Mouse (Mus musculus): ENCODE measurements around the gene Tmem14c. TPM values are rescaled to one million over a fixed set of nuclear protein-coding genes. Genes with fewer than 3 reads are reported as not detected.
A peak's percentile ranks its signal among the peaks of the same experiment; 100 is the strongest.

Tmem14c gene
- polyA plus RNA-seq (2014; fragmentation: Nextera tagmentation; extraction: Ambion mirVana) = 225 and 231 TPM in 2 replicates

GRCm38 (mm10) chr13:41015829-41016634 lies at the start of gene Tmem14c:
TSS of gene Tmem14c (plus strand) at chr13:41016292.
- Histone ChIP-seq H3K9me3 (ENCODE audit: control insufficient read depth, low read length) (no peaks in the 10 kb centered on the region), H3K9ac (ENCODE audit: low read depth, low read length) (peak within 1 kb of the TSS; percentile 75), H3K27ac (ENCODE audit: low read depth, low read length) (peak within 1 kb of the TSS; percentile 94), H3K4me1 (ENCODE audit: control insufficient read depth, insufficient read depth, low read length) (peaks cover 9% of the 10 kb centered on the region), H3K4me2 (replicated peaks; ENCODE audit: low read depth, low read length) (peak within 1 kb of the TSS; percentile 78), H3K27me3 (ENCODE audit: control insufficient read depth, insufficient read depth, low read length) (no peaks in the 10 kb centered on the region), H3K36me3 (ENCODE audit: control insufficient read depth, insufficient read depth, low read length) (peaks cover 44% of the 10 kb centered on the region), H3K4me3 (ENCODE audit: low read length) (peak within 1 kb of the TSS; percentile 69)
- WGBS = under 1% methylated on average over 43 of the region's 43 CpGs
- ATAC-seq (ENCODE audit: low FRiP score, low TSS enrichment) = peak; percentile 99

DNA sequence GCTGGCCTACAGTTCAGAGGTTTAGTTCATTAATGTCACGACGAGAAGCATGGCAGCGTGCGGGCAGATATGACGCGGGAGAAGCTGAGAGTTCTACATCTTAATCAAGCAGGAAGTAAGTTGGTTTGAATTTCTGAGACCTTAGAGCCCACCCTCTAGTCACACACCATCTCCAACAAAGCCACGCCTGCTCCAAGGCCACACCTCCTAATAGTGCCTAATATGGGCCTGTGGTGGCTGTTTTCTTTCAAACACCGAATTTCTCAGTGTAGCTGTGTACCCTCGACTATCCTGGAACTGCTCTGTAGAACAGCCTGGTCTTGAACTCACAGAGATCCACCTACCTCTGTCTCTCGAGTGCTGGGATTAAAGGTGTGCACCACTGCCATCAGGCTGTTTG lies 48.5 kb upstream of the Tmem14c start:
- H3K4me3 ChIP-seq (ENCODE audit: low read length) = no peak overlapping the region
- no peaks in the 10 kb centered on the region for H3K27me3 ChIP-seq (ENCODE audit: control insufficient read depth, insufficient read depth, low read length)
- H3K9ac ChIP-seq (ENCODE audit: low read depth, low read length) = no peak overlapping the region
- no peak overlapping the region for H3K4me2 ChIP-seq (replicated peaks; ENCODE audit: low read depth, low read length)
- no peaks in the 10 kb centered on the region for H3K4me1 ChIP-seq (ENCODE audit: control insufficient read depth, insufficient read depth, low read length)
- H3K9me3 ChIP-seq (ENCODE audit: control insufficient read depth, low read length) = no peaks in the 10 kb centered on the region
- WGBS = 94% methylated on average over 10 of the region's 10 CpGs
- no peak for ATAC-seq (ENCODE audit: low FRiP score, low TSS enrichment)
- H3K36me3 ChIP-seq (ENCODE audit: control insufficient read depth, insufficient read depth, low read length) = no peaks in the 10 kb centered on the region
- H3K27ac ChIP-seq (ENCODE audit: low read depth, low read length) = no peak overlapping the region

GRCm38 (mm10) chr13:40968564-40968963 lies 47.5 kb upstream of the Tmem14c start:
- H3K4me3 ChIP-seq (ENCODE audit: low read length) = no peak overlapping the region
- no peak overlapping the region for H3K4me2 ChIP-seq (replicated peaks; ENCODE audit: low read depth, low read length)
- H3K9ac ChIP-seq (ENCODE audit: low read depth, low read length) = no peak overlapping the region
- ATAC-seq (ENCODE audit: low FRiP score, low TSS enrichment) = no peak
- H3K9me3 ChIP-seq (ENCODE audit: control insufficient read depth, low read length) = no peaks in the 10 kb centered on the region
- H3K4me1 ChIP-seq (ENCODE audit: control insufficient read depth, insufficient read depth, low read length) = no peaks in the 10 kb centered on the region
- no peak overlapping the region for H3K27ac ChIP-seq (ENCODE audit: low read depth, low read length)
- H3K27me3 ChIP-seq (ENCODE audit: control insufficient read depth, insufficient read depth, low read length) = no peaks in the 10 kb centered on the region
- 63% methylated on average over 5 of the region's 5 CpGs for WGBS
- H3K36me3 ChIP-seq (ENCODE audit: control insufficient read depth, insufficient read depth, low read length) = no peaks in the 10 kb centered on the region

DNA sequence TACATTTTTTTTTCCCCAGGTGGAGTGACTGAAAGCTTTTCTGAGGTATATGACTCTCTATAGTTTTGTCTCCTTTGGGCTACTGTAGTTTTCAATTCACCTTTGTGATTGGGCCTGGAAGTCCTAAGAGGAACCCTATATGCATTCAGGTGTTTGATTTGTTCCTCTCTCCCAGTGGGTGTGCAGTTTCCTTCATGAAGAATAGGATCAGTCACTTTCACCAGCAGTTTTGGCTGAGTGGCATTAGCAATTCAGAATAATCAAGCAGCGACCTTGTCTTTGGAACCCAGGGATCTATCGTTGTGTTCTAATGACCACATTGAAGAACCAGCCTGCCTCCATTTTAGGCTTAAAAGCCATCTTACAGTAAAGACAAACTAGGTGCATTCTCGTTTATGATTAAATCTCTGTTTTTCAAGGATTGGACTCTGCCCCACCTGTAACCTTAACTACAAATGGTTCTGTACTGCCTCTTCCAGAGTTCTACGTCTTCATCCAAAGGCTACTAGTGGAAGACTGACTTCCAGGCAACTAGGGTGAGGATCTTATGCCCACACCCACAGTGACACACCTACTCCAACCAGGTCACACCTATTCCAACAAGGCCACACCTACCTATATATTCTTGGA lies 46.2 kb upstream of the Tmem14c start:
- no peak overlapping the region for H3K27ac ChIP-seq (ENCODE audit: low read depth, low read length)
- ATAC-seq (ENCODE audit: low FRiP score, low TSS enrichment) = no peak
- WGBS = 93% methylated on average over 4 of the region's 4 CpGs
- H3K36me3 ChIP-seq (ENCODE audit: control insufficient read depth, insufficient read depth, low read length) = no peaks in the 10 kb centered on the region
- H3K9me3 ChIP-seq (ENCODE audit: control insufficient read depth, low read length) = no peaks in the 10 kb centered on the region
- no peak overlapping the region for H3K4me2 ChIP-seq (replicated peaks; ENCODE audit: low read depth, low read length)
- no peaks in the 10 kb centered on the region for H3K27me3 ChIP-seq (ENCODE audit: control insufficient read depth, insufficient read depth, low read length)
- H3K4me1 ChIP-seq (ENCODE audit: control insufficient read depth, insufficient read depth, low read length) = no peaks in the 10 kb centered on the region
- H3K9ac ChIP-seq (ENCODE audit: low read depth, low read length) = no peak overlapping the region
- H3K4me3 ChIP-seq (ENCODE audit: low read length) = no peak overlapping the region

DNA sequence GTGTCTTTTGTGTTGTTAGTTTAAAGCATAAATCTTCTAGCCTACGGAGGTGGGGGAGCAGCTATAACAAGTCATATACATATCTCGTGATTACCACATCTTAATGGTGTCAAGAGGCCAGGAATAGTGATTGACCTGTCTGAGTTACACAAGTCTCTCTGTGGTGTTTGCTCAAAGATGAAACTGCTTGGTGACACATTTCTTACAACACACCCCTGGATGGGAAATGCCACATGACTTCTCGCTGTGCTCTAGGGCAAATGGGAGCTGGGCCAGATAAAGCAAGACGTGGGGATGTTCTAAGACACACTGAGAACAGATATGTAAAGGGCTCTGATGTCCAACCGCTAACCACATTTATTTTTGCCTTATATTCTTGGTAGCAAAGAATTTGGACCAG lies 44.8 kb upstream of the Tmem14c start:
- Histone ChIP-seq H3K4me3 (ENCODE audit: low read length) (no peak overlapping the region), H3K4me1 (ENCODE audit: control insufficient read depth, insufficient read depth, low read length) (no peaks in the 10 kb centered on the region), H3K36me3 (ENCODE audit: control insufficient read depth, insufficient read depth, low read length) (no peaks in the 10 kb centered on the region), H3K9me3 (ENCODE audit: control insufficient read depth, low read length) (no peaks in the 10 kb centered on the region), H3K27ac (ENCODE audit: low read depth, low read length) (no peak overlapping the region), H3K9ac (ENCODE audit: low read depth, low read length) (no peak overlapping the region), H3K27me3 (ENCODE audit: control insufficient read depth, insufficient read depth, low read length) (no peaks in the 10 kb centered on the region), H3K4me2 (replicated peaks; ENCODE audit: low read depth, low read length) (no peak overlapping the region)
- 89% methylated on average over 5 of the region's 5 CpGs for WGBS
- no peak for ATAC-seq (ENCODE audit: low FRiP score, low TSS enrichment)

GRCm38 (mm10) chr13:40971831-40972230 lies 44.3 kb upstream of the Tmem14c start:
- Histone ChIP-seq H3K4me1 (ENCODE audit: control insufficient read depth, insufficient read depth, low read length) (no peaks in the 10 kb centered on the region), H3K9ac (ENCODE audit: low read depth, low read length) (no peak overlapping the region), H3K27me3 (ENCODE audit: control insufficient read depth, insufficient read depth, low read length) (no peaks in the 10 kb centered on the region), H3K9me3 (ENCODE audit: control insufficient read depth, low read length) (no peaks in the 10 kb centered on the region), H3K4me2 (replicated peaks; ENCODE audit: low read depth, low read length) (no peak overlapping the region), H3K4me3 (ENCODE audit: low read length) (no peak overlapping the region), H3K36me3 (ENCODE audit: control insufficient read depth, insufficient read depth, low read length) (no peaks in the 10 kb centered on the region), H3K27ac (ENCODE audit: low read depth, low read length) (no peak overlapping the region)
- 76% methylated on average over 2 of the region's 2 CpGs for WGBS
- no peak for ATAC-seq (ENCODE audit: low FRiP score, low TSS enrichment)

GRCm38 (mm10) chr13:40972976-40973375 lies 43.1 kb upstream of the Tmem14c start:
- Histone ChIP-seq H3K27me3 (ENCODE audit: control insufficient read depth, insufficient read depth, low read length) (no peaks in the 10 kb centered on the region), H3K4me3 (ENCODE audit: low read length) (no peak overlapping the region), H3K27ac (ENCODE audit: low read depth, low read length) (no peak overlapping the region), H3K36me3 (ENCODE audit: control insufficient read depth, insufficient read depth, low read length) (no peaks in the 10 kb centered on the region), H3K4me1 (ENCODE audit: control insufficient read depth, insufficient read depth, low read length) (no peaks in the 10 kb centered on the region), H3K9ac (ENCODE audit: low read depth, low read length) (no peak overlapping the region), H3K4me2 (replicated peaks; ENCODE audit: low read depth, low read length) (no peak overlapping the region), H3K9me3 (ENCODE audit: control insufficient read depth, low read length) (no peaks in the 10 kb centered on the region)
- no peak for ATAC-seq (ENCODE audit: low FRiP score, low TSS enrichment)
- 86% methylated on average over 5 of the region's 5 CpGs for WGBS

DNA sequence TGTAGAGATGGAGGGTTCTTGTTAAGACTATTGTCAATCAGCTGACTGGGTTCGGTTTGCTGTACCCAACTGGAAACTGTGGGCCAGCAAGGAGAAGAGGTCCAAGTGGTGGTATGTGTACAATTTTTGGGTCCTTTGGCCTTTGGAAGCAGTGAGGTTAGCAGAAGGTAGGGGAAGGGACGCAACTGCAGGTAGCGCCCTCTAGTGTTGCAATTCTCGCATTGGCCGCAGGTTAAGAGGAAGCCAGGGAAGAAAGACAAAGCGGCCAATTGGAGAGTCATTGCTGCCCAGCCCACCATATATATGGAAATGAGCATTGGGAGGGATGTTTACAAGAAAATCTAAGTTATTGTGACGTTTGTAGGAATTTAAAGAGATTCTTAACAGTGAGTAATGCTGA lies 38.5 kb upstream of the Tmem14c start:
- no peak overlapping the region for H3K9ac ChIP-seq (ENCODE audit: low read depth, low read length)
- no peak overlapping the region for H3K27ac ChIP-seq (ENCODE audit: low read depth, low read length)
- no peaks in the 10 kb centered on the region for H3K9me3 ChIP-seq (ENCODE audit: control insufficient read depth, low read length)
- H3K4me3 ChIP-seq (ENCODE audit: low read length) = no peak overlapping the region
- H3K4me2 ChIP-seq (replicated peaks; ENCODE audit: low read depth, low read length) = no peak overlapping the region
- no peaks in the 10 kb centered on the region for H3K36me3 ChIP-seq (ENCODE audit: control insufficient read depth, insufficient read depth, low read length)
- H3K27me3 ChIP-seq (ENCODE audit: control insufficient read depth, insufficient read depth, low read length) = no peaks in the 10 kb centered on the region
- no peaks in the 10 kb centered on the region for H3K4me1 ChIP-seq (ENCODE audit: control insufficient read depth, insufficient read depth, low read length)
- no peak for ATAC-seq (ENCODE audit: low FRiP score, low TSS enrichment)
- WGBS = 13% methylated on average over 7 of the region's 7 CpGs

DNA sequence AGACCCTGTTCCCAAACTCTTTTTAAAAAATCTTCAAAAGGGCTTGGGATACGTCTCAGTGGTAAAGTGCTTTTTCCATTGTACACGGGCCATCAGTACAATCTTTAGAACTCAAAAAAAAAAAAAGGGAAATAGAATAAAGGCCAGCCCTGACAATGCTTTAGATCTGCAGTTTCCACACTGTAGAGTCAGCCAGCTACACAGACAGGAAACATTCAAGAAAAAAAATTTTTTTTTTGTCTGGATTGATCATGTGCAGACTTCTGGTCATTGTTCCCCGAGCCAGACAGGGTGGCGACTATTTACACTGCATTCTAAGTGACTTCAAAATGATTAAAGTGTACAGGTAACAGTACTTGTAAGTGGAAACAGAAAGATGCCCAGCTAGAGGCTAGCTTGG lies 37.4 kb upstream of the Tmem14c start:
- no peaks in the 10 kb centered on the region for H3K36me3 ChIP-seq (ENCODE audit: control insufficient read depth, insufficient read depth, low read length)
- no peak overlapping the region for H3K27ac ChIP-seq (ENCODE audit: low read depth, low read length)
- H3K27me3 ChIP-seq (ENCODE audit: control insufficient read depth, insufficient read depth, low read length) = no peaks in the 10 kb centered on the region
- H3K9ac ChIP-seq (ENCODE audit: low read depth, low read length) = no peak overlapping the region
- no peaks in the 10 kb centered on the region for H3K4me1 ChIP-seq (ENCODE audit: control insufficient read depth, insufficient read depth, low read length)
- no peak for ATAC-seq (ENCODE audit: low FRiP score, low TSS enrichment)
- H3K9me3 ChIP-seq (ENCODE audit: control insufficient read depth, low read length) = no peaks in the 10 kb centered on the region
- H3K4me2 ChIP-seq (replicated peaks; ENCODE audit: low read depth, low read length) = no peak overlapping the region
- H3K4me3 ChIP-seq (ENCODE audit: low read length) = no peak overlapping the region
- 82% methylated on average over 4 of the region's 4 CpGs for WGBS

Measured in kidney, embryonic 14.5 days (tissue).